Mouse (Mus musculus): ENCODE measurements around the gene Adamts9.

DNA sequence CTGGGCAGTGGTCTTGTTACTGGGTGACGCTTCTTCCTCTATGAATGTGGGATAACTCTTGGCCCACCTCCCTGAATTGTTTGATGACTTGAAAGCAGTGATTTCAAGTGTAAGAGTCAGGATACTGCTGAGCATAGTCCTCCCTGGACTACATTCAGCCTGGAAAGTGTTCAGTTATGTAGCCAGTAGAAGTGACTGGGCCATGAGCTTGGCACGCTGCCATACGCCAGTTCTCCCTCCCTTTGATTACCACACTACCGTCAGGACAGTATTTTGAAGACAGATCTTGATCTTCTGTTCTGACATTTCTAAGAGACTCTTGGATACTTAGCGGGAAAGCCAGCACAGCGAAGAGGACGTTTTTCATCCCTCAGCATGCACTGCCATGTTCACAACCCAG, 40.1 kb upstream of the Adamts9 start:
- TF ChIP-seq CTCF (IDR thresholded peaks at IDR 0.05; ENCODE audit: control insufficient read depth, insufficient read depth, low read length) (no peak), POLR2A (IDR thresholded peaks at IDR 0.05; ENCODE audit: borderline replicate concordance, control insufficient read depth, low read depth, low read length) (no peak)
